Mouse (Mus musculus): Measurements from ENCODE around the gene Rec8.

The Rec8 gene

GRCm38 (mm10) chr14:55641291-55641690, 23.5 kb downstream of the Rec8 start:
- DNase-seq (ENCODE audit: low read depth), result no peak

GRCm38 (mm10) chr14:55642679-55643059, 24.8 kb downstream of the Rec8 start:
- no peak for DNase-seq (ENCODE audit: low read depth)

GRCm38 (mm10) chr14:55643060-55643907, 25.4 kb downstream of the Rec8 start, which contains the start of gene Tm9sf1:
Gene Tm9sf1, minus strand, starts transcription at chr14:55643806.
- peak; percentile 62 for DNase-seq (ENCODE audit: low read depth)

GRCm38 (mm10) chr14:55644261-55644888, 26.5 kb downstream of the Rec8 start:
- no peak for DNase-seq (ENCODE audit: low read depth)

- DNase-seq (ENCODE audit: low read depth), result no peak
Measured at GRCm38 (mm10) chr14:55649884-55650283, 32.0 kb downstream of the Rec8 start, which contains the start of gene Tssk4. Gene Tssk4, plus strand, starts transcription at chr14:55650184.

DNA sequence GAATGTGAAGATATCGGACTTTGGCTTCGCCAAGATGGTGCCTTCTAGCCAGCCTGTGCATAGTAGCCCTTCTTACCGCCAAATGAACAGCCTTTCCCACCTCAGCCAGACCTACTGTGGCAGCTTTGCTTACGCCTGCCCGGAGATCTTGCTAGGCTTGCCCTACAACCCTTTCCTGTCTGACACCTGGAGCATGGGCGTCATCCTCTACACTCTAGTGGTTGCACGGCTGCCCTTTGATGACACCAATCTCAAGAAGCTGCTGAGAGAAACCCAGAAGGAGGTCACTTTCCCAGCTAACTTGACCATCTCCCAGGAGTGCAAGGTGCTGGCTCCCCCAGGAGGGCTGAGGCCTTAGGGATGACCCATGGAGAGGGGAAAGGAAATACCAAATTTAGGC, 33.7 kb downstream of the Rec8 start:
- DNase-seq (ENCODE audit: low read depth), result no peak

- DNase-seq (ENCODE audit: low read depth), result no peak
Measured at GRCm38 (mm10) chr14:55656935-55657334, 39.1 kb downstream of the Rec8 start.

DNA sequence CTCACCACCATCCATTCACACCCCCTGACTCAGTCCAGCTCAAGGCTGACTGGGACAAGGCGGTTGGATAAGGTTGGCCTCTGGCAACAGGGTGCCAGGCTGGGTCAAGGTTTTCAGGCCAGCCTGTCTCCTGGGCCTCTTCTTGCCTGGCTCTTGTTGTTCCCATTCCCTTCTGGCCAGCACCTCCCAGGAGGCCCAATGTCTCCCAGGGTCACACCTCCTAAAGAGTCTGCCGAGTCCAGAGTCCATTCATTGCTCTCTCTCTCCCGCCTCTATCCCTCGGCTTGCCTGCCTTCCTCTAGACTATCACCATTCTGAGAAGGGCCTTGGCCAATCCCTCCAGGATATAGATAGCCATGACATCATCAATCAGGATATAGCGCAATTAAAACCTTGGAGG, 40.2 kb downstream of the Rec8 start:
- DNase-seq (ENCODE audit: low read depth), result no peak

DNA sequence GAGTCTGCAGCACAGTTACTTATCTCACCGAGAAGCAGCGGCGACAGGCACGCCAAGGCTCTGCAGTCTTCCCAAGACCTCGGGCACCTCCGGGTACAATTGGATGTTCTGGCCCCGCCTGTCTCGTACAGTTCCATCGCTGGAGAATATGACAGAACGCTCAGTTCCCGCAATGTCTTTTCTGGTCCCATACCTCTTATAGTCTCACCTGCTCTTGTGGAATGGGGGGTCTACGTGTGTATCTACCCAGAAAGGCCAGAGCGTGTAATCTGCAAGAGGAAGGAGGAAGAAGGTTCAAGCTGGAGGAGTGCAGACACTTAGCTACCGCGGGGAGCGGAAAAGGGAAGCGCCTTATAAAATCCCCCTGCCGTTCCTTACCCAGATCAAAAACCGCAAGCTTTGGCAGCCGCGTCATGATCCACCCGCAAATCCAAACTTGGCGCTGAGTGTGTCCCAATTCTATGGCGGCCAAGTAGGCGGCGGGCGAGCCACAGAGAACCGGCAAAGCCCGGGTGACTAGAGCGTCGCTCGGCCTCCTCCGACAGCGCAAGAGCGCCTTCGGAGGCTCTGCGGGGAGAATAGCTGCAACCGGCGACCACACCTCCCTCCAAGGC, 42.2 kb downstream of the Rec8 start, which contains the start of gene Mdp1:
Mdp1 (minus strand) TSS at position 549 of the 614 bp plus-strand sequence.
- DNase-seq (ENCODE audit: low read depth), result peak; percentile 81

GRCm38 (mm10) chr14:55660636-55661035, 42.8 kb downstream of the Rec8 start:
- DNase-seq (ENCODE audit: low read depth), result no peak

DNA sequence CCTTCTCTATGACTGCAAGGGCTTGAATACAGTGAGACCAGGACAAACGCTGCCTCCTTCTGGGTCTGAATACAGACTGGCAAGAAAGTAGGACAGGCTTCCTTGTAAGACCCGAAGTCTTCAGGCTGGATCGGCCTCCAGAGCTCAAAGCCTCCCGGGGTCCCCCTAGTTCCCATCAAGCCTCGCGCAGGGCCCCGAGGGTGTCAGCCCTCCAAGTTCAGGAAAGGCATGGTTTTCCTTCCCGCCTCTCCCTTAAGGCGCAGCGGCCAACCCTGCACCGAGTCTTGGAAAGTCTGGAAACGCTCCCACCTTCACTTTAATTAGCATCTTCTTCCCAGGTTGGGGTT, 53.6 kb downstream of the Rec8 start:
- DNase-seq (ENCODE audit: low read depth), result no peak

- peak; percentile 90 for DNase-seq (ENCODE audit: low read depth)
Measured at GRCm38 (mm10) chr14:55671833-55672740, 54.2 kb downstream of the Rec8 start, which contains the start of the genes Gmpr2 and Nedd8. Gene Gmpr2, plus strand, starts transcription at chr14:55671941. Gene Nedd8, minus strand, starts transcription at chr14:55672124.

- DNase-seq (ENCODE audit: low read depth), result no peak
Measured at GRCm38 (mm10) chr14:55672741-55673060, 54.9 kb downstream of the Rec8 start.

Measured in c-Kit-positive CD71-negative TER-119-negative erythroid progenitor cells, embryonic 14.5 days (primary cell).